Mouse (Mus musculus) small intestine, adult 2 months (tissue): ENCODE results near the gene Tff3. TPM values are rescaled to one million over a fixed set of nuclear protein-coding genes. Genes with fewer than 3 reads are reported as not detected.

Experiments used
- H3K27ac ChIP-seq: fragments of 200-500 bp; 2 replicates; pipeline ENCODE4 v1.5.1; 2012; ENCODE audit warnings: low read depth, low read length, control low read depth, inconsistent platforms; ENCODE audit not compliant: insufficient read depth
- H3K27me3 ChIP-seq: fragments of 200-500 bp; 2 replicates; pipeline ENCODE4 v1.6.1; 2012; ENCODE audit warnings: mild to moderate bottlenecking, moderate library complexity, low read length, inconsistent platforms; ENCODE audit not compliant: control insufficient read depth, insufficient read depth
- H3K36me3 ChIP-seq: fragments of 200-500 bp; 2 replicates; pipeline ENCODE4 v1.6.1; 2012; ENCODE audit warnings: mild to moderate bottlenecking, low read length, control low read depth, inconsistent platforms; ENCODE audit not compliant: control insufficient read depth, insufficient read depth
- H3K4me1 ChIP-seq: fragments of 200-500 bp; 2 replicates; pipeline ENCODE4 v1.6.1; 2012; ENCODE audit warnings: low read length, inconsistent platforms, mixed read lengths; ENCODE audit not compliant: control insufficient read depth, insufficient read depth, insufficient read length
- H3K4me3 ChIP-seq: fragments of 200-500 bp; 2 replicates; pipeline ENCODE4 v1.5.1; 2012; ENCODE audit warnings: low read depth, mild to moderate bottlenecking, control low read depth, inconsistent platforms, low read length, moderate library complexity
- CTCF ChIP-seq: fragments of 200-500 bp; IDR thresholded peaks from 2 replicates; pipeline ENCODE4 v1.5.1; 2012; ENCODE audit warnings: low read depth, mild to moderate bottlenecking, control low read depth, inconsistent platforms, low read length, moderate library complexity, mixed read lengths; ENCODE audit not compliant: insufficient replicate concordance, insufficient read length; ENCODE audit errors: extremely low read depth
- POLR2A ChIP-seq: fragments of 200-500 bp; IDR thresholded peaks from 2 replicates; pipeline ENCODE4 v1.6.1; 2012; ENCODE audit warnings: low read depth, mild to moderate bottlenecking, control low read depth, inconsistent platforms, low read length, moderate library complexity
- WGBS: fragments of 180-500 bp; shearing (Covaris S2); methylation state at CpG from one replicate; pipeline ENCODE4 v1.1.7; 2018; 5-methylcytosine and 5-hydroxymethylcytosine counted together
- polyA plus RNA-seq: library from polyadenylated mRNA; depleted of rRNA; stranded (reverse); fragments of >200 nt; gene quantifications from 2 replicates; pipeline ENCODE4 v1.2.3, GENCODE M21; 2012

The Tff3 gene
- polyA plus RNA-seq, 1 experiment = 10,550 TPM

GRCm38 (mm10) chr17:31103007-31103570, 26.4 kb downstream of the Tff3 start:
- H3K4me1 ChIP-seq = no peaks in the 10 kb centered on the region
- no peaks in the 10 kb centered on the region for H3K36me3 ChIP-seq
- no peaks in the 10 kb centered on the region for H3K27me3 ChIP-seq
- H3K4me3 ChIP-seq = no peak overlapping the region
- H3K27ac ChIP-seq = no peak overlapping the region
- TF ChIP-seq POLR2A (no peak), CTCF (no peak)
- WGBS = 79% methylated on average over 8 of the region's 8 CpGs

- 77% methylated on average over 5 of the region's 5 CpGs for WGBS
- no peak for TF ChIP-seq POLR2A
- no peak for TF ChIP-seq CTCF
- Histone ChIP-seq H3K36me3 (no peaks in the 10 kb centered on the region), H3K4me1 (no peaks in the 10 kb centered on the region), H3K4me3 (no peak overlapping the region), H3K27me3 (no peaks in the 10 kb centered on the region), H3K27ac (no peak overlapping the region)
Measured at GRCm38 (mm10) chr17:31098788-31099187, 30.7 kb downstream of the Tff3 start.

GRCm38 (mm10) chr17:31096893-31097292, 32.6 kb downstream of the Tff3 start:
- Histone ChIP-seq H3K27ac (no peak overlapping the region), H3K4me1 (no peaks in the 10 kb centered on the region), H3K27me3 (no peaks in the 10 kb centered on the region), H3K4me3 (no peak overlapping the region), H3K36me3 (no peaks in the 10 kb centered on the region)
- TF ChIP-seq POLR2A (no peak), CTCF (no peak)
- 96% methylated on average over 2 of the region's 2 CpGs for WGBS

- Histone ChIP-seq H3K27me3 (no peaks in the 10 kb centered on the region), H3K4me1 (no peaks in the 10 kb centered on the region), H3K4me3 (no peak overlapping the region), H3K27ac (no peak overlapping the region), H3K36me3 (no peaks in the 10 kb centered on the region)
- WGBS = 78% methylated on average over 7 of the region's 7 CpGs
- TF ChIP-seq CTCF = no peak
- TF ChIP-seq POLR2A = no peak
Measured at GRCm38 (mm10) chr17:31095570-31095969, 33.9 kb downstream of the Tff3 start.

GRCm38 (mm10) chr17:31094781-31095180, 34.7 kb downstream of the Tff3 start:
- no peak overlapping the region for H3K27ac ChIP-seq

GRCm38 (mm10) chr17:31091023-31091735, 38.3 kb downstream of the Tff3 start:
- H3K27me3 ChIP-seq = no peaks in the 10 kb centered on the region
- H3K4me3 ChIP-seq = no peak overlapping the region
- H3K4me1 ChIP-seq = no peaks in the 10 kb centered on the region
- TF ChIP-seq CTCF (no peak), POLR2A (no peak)
- no peaks in the 10 kb centered on the region for H3K36me3 ChIP-seq
- H3K27ac ChIP-seq = no peak overlapping the region
- 44% methylated on average over 13 of the region's 13 CpGs for WGBS

More at GRCm38 (mm10) chr17:31094781-31095180, 34.7 kb downstream of the Tff3 start:
- Histone ChIP-seq H3K36me3 (no peaks in the 10 kb centered on the region), H3K27me3 (no peaks in the 10 kb centered on the region), H3K4me1 (no peaks in the 10 kb centered on the region), H3K4me3 (no peak overlapping the region)
- TF ChIP-seq CTCF (no peak), POLR2A (no peak)
- WGBS = 52% methylated on average over 5 of the region's 5 CpGs

GRCm38 (mm10) chr17:31089848-31090247, 39.6 kb downstream of the Tff3 start:
- TF ChIP-seq POLR2A (no peak), CTCF (no peak)
- no peak overlapping the region for H3K27ac ChIP-seq
- no peak overlapping the region for H3K4me3 ChIP-seq
- no peaks in the 10 kb centered on the region for H3K4me1 ChIP-seq
- 64% methylated on average over 8 of the region's 8 CpGs for WGBS
- H3K36me3 ChIP-seq = no peaks in the 10 kb centered on the region
- H3K27me3 ChIP-seq = no peaks in the 10 kb centered on the region
